Mouse (Mus musculus) left cerebral cortex, postnatal 14 days (tissue): ENCODE measurements around the gene 4930503B20Rik. TPM values are rescaled to one million over a fixed set of nuclear protein-coding genes. Genes with fewer than 3 reads are reported as not detected.
A peak's percentile ranks its signal among the peaks of the same experiment; 100 is the strongest.

Experiments
- DNase-seq, 2 experiments: peaks; one replicate each; pipeline ENCODE4 v3.0.0; 2021 to 2022; ENCODE audit warnings: low spot score in 2 of 2, mixed read lengths in 1 of 2
- intact Hi-C: fragments of 180-260 bp; cut with DNase I; formaldehyde crosslinking; loops from one replicate; pipeline ENCODE4 v1.15.1; 2025
- total RNA-seq, 2 experiments: library from RNA; stranded (reverse); gene quantifications; 2 replicates each; pipeline ENCODE4 v1.2.3; 2021

4930503B20Rik gene
- total RNA-seq, 2 experiments from 2014 or later: 0.24 to 0.57 TPM

DNA sequence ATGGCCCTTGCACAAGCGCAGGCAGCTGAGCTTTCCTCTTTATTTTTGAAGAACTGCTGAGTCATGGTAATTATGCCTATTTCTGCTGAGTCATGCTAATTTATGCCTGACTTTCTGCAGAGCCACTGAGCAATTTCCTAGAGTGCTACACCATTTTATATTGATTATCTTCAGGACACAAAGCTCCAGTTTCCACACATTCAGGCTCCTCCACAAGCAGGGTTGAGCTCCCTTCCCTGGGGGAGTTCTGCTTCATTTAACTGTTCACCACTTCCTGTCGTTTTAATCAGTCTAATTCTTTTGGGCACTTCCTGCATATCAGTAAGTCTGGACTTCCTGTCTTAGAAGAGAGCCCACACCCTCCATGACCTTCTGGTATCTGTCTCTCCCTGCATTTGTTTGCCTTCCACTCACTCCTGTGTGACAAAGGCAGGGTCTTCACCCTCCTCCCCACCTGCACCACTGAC lies 4.0 kb upstream of the 4930503B20Rik start:
- no peak for DNase-seq
- intact Hi-C loops: no loop called here

DNA sequence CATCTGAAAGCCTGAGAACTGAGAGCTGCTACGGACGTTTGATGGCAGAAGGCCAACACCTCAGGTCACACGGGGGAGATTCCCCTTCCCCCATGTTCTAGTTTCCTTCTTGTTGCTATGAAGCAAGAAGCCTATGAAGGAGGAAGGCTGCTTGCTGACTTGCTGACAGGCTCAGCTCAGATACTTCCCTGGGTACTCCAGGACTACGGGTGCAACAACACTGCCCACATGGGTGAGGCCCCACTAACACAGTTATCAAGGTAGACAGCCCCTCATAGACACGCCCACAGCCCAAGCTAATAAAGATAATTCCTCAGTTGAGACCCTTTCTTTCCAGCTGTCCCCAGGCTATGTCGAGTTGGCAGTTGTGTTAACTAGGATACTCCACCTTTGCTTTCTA lies 2.6 kb upstream of the 4930503B20Rik start:
- DNase-seq: no peak
- intact Hi-C loops: no loop called here

DNA sequence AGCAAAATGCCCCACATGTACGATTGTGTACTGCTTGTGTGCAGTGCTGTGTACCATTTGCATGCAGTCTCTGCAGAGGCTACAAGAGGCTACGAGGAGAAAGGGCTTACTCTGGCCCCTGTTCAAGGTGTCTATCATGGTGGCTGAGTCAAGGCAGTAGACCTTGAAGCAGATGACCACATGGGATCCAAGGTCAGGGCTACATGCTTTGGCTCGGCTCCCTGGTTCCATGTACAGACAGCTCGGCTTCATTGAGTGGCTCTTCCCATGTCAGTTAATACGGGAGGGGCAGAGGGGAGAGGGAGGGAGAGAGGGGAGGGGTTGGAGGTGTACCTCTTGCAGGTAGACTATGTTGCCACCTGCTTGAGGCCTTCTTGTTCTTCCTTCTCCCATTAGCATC lies 1.3 kb upstream of the 4930503B20Rik start:
- intact Hi-C loops: no loop called here
- no peak for DNase-seq

DNA sequence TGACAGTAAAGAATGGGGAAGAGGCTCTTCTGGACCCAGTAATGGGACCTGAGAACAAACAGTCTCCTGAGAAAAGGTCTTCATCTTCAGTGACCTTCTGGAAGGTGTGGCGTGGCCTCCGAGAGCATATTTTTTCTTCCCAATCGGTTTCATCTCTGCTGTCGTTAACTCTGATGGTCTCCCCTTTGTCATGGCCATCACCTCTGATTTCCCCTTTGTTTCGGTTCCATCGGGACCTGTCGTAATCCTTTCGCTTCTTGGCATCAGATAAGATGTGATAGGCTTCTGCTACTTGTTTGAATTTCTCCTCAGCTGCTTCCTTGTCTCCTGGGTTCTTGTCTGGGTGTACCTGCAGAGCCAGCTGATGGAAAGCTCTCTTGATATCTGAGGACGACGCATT lies 401 bp downstream of the 4930503B20Rik start:
- no peak for DNase-seq
- intact Hi-C loops: no loop called here

DNA sequence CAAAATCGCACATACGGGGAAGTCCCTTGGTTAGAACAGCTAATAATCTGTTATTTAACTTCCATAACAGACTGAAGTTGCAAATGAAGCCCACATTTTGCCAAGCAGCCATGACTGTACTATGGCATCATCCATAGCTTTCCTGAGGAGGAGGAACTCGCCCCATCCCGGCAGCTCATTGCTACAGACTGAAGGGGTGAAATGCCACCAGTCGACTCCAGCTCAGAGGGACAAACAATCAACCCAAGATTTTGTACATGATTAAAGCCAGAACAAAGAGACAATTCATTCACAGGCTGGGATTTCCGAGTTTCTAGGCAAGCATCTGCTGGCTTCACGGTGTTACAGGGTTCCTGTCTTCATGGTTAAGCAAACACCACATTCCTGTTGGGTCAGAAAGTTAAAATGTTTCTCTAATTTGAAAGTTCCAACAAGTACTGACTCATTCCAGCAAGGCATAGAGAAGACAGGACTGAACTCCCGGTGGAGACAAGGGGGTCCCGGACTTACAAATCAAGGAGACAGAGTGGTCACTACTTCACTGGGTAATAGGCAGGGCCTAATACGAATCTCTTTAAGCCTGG lies 1.7 kb downstream of the 4930503B20Rik start:
- DNase-seq: no peak
- intact Hi-C loops: no loop called here

DNA sequence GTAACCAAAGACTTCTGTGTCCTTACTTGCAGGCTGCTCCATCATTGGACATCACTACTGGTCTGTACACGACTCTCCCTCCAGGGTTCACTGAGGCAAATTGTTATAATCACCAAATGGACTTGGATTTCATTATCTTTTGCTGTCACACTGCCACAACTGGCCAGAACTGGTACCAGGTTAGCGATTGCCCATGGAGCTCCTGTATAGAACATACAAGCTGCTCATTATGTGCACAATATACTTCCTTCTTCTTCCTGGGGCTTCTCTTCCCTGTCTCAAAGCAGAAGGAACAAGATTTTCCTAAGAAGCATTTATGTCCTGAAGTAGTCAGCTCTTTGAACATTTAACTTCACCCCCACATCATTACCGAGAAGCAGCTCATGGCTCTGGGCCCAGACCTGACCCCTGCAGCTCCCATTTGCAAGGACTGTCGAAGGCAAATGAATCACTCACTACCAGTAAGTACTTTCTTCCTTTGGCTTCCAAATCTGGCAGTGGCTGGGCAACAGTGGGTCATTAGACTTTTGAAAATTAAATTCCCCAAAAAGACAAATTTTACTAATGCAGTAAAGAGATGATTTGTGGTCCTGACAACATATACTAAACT lies 9.2 kb downstream of the 4930503B20Rik start:
- no peak for DNase-seq
- intact Hi-C loops: no loop called here

- no peak for DNase-seq
- intact Hi-C loops: no loop called here
Observed at GRCm38 (mm10) chr3:146632506-146632905, 18.6 kb downstream of the 4930503B20Rik start.

DNA sequence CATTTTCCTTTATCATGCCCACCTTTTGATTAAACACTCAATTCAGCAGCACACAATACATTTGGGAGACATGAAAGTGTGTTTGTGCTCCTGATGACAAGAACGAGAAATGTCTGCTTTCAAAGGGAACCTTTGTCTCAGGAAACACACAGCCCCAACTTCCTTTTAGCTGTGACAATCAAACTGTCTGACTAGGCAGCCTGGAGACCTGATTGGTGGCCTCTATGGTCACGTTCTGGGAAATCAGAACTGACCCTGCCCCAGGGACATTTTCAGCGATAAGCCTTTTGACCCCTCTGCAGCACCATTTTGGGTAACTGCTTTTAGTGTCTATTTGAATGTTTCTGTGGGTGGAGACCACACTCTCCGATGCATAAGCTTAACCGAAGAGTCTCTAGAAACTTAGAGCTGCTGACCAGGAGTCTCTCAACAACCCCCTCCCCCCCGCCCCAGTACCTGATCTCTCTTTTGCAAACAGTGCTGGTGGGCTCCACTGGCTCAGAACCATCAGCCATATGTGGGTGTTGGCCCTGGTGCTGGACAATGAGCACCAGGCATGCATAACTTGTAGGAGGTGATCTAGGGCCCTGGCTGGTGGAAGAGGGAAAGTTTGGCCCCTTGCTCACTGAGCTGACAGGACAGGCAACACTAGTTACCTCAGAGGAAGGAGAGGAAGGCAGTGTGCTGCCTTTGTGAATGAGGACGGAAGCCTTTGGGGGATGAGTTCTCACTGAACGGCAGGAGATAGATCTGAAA lies 22.7 kb downstream of the 4930503B20Rik start:
- intact Hi-C loops: no loop called here

DNA sequence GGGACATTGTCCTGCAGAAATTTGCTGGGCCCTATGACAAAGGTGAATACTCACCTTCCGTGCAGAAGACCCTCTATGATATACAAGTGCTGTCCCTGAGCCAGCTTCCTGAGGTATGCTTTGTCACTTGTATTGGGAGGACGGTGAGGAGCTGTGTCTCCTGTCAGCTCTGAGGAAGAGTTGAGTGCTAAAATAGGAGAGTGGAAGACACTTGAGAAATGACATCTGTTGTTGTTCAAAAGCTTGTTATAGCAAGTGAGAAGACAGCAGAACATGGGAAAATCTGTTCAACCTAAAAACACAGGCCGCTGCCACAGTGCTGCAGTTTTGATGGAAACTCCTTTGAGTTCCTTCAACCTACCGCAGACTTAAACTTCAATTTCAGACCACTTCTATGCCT lies 25.4 kb downstream of the 4930503B20Rik start:
- DNase-seq: peak; percentile 20 to 61
- intact Hi-C loops: loop anchor here (2.0 kb wide), 1 partner anchor 85 kb away; no protein-coding TSS in a partner anchor

More for the DNA sequence above, 22.7 kb downstream of the 4930503B20Rik start:
- DNase-seq: no peak

DNA sequence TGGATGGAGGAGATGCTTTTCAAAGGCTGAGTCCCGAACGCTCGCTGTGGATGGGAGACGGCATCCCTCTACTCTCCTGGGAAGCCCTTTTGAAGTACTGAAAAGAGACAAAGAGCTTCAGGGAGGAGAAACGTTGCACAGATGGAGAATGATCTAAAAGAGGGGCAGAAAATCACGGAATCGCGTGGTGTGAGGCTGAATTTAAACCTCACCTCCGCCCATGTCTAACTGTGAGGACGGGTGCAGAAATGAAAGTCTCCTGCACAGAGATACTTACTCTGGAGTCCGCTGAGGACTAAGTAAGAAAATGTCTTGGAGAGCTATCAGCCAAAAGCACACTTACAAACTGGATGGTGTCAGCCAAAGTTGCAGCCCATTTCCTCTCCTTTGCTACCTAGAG lies 29.2 kb downstream of the 4930503B20Rik start:
- intact Hi-C loops: loop anchor here (2.0 kb wide), 1 partner anchor 53 kb away; no protein-coding TSS in a partner anchor

GRCm38 (mm10) chr3:146620555-146621249 lies 30.4 kb downstream of the 4930503B20Rik start:
- intact Hi-C loops: no loop called here

More for the DNA sequence above, 29.2 kb downstream of the 4930503B20Rik start:
- peak; percentile 55 to 62 for DNase-seq

DNA sequence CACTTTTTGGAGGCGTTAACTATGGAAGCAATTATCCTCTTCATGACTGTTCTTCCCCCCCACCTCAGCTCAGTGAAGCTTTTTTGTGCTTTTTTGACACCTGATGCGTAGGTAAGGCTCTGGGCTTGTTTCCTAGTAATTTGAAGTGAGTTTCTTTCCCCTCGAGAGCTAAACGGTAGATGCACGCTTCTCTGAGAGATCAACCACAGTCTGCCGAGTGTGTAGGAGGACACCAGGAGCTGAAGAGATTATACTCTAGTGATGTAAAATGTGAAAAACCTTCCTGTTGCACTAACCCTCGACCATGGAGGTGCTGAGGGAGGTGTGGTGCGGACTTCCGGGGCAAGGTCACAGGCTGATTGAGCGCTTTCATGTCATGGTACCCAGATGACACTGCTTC lies 31.0 kb downstream of the 4930503B20Rik start:
- intact Hi-C loops: no loop called here
- peak; percentile 46 to 75 for DNase-seq

More at GRCm38 (mm10) chr3:146620555-146621249, 30.4 kb downstream of the 4930503B20Rik start:
- DNase-seq: peak; percentile 87 to 96

GRCm38 (mm10) chr3:146618357-146618756 lies 32.8 kb downstream of the 4930503B20Rik start:
- intact Hi-C loops: no loop called here
- no peak for DNase-seq

DNA sequence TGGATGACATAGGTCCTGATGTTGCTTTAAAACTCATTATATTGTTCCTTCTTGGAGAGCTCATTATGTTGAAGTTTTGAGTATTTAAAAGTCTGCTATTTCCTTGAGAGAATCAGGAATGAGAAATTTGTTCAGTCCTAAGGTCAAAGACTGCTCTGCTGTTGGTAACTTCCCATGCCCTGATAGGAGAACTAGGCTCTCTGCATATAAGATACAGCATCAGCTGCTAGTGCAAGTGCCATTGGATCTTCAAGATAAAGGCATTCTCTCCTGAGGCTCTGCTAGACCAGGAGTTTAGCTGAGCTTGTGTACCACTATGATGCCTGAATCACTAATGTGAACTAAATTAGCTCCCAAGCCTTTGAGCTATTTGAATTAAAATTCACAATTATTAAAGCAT lies 33.2 kb downstream of the 4930503B20Rik start:
- intact Hi-C loops: no loop called here

DNA sequence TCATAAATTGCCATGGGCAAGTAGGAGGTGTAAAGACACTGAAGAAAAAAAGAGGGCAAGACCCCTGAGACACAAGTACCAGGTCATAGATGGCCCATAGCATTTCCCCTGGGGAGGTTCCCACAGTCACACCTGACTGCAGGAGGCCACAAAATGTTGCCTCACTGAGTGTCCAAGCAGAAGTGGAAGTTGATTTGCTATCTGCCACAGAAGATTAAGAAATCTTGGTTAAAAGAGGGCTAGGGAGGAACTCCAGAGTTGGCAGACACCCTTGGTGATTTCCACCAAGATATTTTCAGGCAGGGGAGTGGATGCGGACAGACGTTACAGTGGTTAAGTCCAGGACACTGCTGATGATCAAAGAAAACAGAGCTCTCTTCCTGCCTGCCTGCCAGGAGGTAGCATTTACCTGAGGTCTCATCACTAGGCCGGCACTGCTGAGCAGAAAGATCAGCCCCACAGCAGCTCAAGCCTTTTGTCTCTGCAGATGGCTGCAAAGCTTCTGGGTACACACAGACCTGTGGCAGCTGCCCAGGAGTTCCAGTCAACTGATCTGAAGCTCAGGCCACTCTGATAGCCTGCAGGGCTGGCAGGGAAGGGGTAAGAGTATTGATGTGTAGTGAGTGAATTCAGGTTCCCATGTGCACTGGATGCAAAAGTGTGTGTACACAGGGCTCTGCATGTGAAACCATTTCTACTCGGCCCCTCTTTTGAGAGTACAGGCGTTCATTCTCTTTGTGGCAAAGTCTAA lies 34.4 kb downstream of the 4930503B20Rik start:
- DNase-seq: no peak
- intact Hi-C loops: no loop called here

More for the DNA sequence above, 33.2 kb downstream of the 4930503B20Rik start:
- no peak for DNase-seq

GRCm38 (mm10) chr3:146615496-146615895 lies 35.6 kb downstream of the 4930503B20Rik start, which contains the start of gene Dnase2b:
Gene Dnase2b (minus strand): TSS chr3:146615596.
- DNase-seq: no peak
- intact Hi-C loops: no loop called here

DNA sequence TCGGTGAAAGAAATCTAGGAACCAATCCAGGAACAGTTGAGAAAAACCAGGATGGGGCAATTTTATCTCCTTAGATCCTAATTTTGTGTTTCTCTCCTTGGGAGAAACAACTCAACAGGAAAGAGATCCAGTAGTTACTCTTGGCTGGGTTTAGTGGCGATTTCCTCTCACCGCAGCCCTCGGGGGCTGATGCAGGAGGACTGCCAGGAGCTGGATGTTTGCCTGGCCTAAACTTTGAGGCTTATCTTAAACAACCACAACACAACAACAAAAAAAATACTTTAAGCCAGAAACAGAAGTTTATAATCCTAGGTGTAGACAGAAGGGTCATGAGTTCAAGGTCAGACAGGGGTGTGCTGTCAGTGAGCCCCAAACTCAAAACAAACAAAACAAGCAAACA lies 39.3 kb downstream of the 4930503B20Rik start:
- intact Hi-C loops: no loop called here
- no peak for DNase-seq

DNA sequence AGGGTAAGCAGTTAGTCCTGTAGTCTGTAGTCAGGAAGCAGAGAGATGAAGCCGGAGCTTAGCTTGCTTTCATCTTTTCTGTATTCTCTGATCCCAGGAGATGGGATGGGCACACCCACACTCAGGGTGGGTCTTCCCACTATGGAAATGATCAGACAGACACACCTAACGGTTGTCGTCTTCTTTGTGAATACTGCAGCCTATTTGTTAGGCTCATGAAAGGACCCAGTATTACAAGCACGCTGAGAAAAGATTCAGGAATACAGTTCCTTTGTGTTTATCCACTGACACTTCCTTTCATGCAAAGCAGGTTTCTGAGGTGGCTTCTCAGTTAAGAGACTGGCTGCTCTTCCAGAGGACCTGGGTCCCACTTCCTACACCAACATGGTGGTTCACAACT lies 39.9 kb downstream of the 4930503B20Rik start:
- intact Hi-C loops: no loop called here

DNA sequence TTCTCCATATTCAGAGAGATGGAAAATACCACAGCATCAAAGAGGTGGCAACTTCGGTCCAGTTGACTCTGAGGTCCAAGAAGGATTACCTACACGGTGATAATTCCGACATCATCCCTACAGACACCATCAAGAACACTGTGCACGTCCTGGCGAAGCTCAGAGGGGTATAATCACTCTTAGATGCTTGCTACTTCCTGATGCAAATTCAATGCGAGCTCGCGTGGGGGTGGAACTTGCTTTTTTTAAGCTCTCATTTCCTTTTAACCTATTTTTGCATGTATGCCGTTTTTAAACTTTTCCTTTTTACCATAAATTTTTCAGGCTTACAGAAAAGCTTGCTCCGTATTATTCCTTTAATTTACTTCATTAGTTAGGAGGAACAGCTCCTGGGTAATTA lies 40.8 kb downstream of the 4930503B20Rik start:
- intact Hi-C loops: no loop called here
- peak; percentile 33 to 64 for DNase-seq

More for the DNA sequence above, 39.9 kb downstream of the 4930503B20Rik start:
- no peak for DNase-seq
